Mouse (Mus musculus): ENCODE measurements around the gene Zbed4.
"Not testable (repeated sequence)": the region's sequence is repeated elsewhere in the genome, so short reads cannot be mapped to it uniquely, and the experiment has no call there.

Gene Zbed4

GRCm38 (mm10) chr15:88810369-88810768, 58.9 kb downstream of the Zbed4 start:
- DNase-seq (ENCODE audit: low spot score): no peak

GRCm38 (mm10) chr15:88813262-88813661, 61.8 kb downstream of the Zbed4 start:
- DNase-seq (ENCODE audit: low spot score): no peak

DNA sequence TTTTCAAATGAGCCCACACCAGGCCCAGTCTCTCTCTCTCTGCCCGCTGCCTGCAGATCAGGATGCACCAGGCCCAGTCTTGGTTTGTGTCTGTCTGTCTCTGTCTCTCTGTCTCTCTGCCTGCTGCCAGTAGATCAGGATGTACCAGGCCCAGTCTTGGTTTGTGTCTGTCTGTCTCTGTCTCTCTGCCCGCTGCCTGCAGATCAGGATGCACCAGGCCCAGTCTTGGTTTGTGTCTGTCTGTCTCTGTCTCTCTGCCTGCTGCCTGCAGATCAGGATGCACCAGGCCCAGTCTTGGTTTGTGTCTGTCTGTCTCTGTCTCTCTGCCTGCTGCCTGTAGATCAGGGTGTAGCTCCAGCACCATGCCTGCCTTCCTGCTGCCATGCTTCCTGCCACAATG, 62.4 kb downstream of the Zbed4 start:
- not testable (repeated sequence) for DNase-seq (ENCODE audit: low spot score)

GRCm38 (mm10) chr15:88814411-88815047, 63.1 kb downstream of the Zbed4 start:
- DNase-seq (ENCODE audit: low spot score): no peak

- DNase-seq (ENCODE audit: low spot score): no peak
Observed at GRCm38 (mm10) chr15:88815196-88815700, 63.8 kb downstream of the Zbed4 start.

- DNase-seq (ENCODE audit: low spot score): peak; percentile 100
Observed at GRCm38 (mm10) chr15:88819026-88819905, 67.8 kb downstream of the Zbed4 start, which contains the start of the genes Alg12 and Creld2. Alg12 (minus strand) TSS chr15:88819318. Creld2 (plus strand) TSS chr15:88819646.

- no peak for DNase-seq (ENCODE audit: low spot score)
Observed at GRCm38 (mm10) chr15:88819906-88820303, 68.4 kb downstream of the Zbed4 start.

DNA sequence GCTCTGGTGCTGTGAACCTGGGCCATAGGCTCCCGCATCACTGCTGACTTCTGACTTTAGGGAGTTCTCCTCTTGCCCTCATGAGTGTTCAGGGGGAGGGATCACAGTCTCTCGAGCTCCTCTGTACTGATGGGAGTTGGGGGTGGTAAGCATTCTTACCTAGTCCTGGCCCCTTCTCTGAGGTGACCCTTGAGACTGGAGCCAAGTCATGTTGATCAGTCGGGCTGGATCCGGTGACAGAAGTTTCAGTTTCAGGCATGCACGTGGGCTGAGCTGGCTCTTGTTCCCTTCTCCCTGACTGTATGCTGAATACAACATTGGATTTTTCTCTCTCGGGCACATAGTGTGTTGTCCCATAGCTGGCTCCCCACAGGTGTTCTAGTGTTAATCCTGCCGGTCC, 69.9 kb downstream of the Zbed4 start:
- no peak for DNase-seq (ENCODE audit: low spot score)

DNA sequence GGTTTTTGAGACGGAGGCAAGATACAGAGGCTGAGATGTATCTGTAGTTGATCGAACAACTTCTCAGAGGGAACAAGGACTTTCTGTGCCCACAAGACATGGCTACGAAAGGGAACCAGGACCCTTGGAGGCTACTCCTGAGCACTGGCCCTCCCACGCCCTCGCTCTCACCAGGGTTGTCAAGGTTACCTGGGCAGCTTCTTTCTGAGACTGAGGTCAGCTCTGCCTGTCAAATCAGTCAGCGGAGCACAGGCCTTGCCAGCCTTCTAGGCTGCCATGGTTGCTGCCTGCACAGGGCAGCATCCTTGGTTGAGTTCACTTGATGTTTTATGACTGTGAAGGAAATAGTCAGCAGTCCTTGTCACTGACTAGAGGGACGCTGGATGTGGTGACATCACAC, 71.1 kb downstream of the Zbed4 start:
- DNase-seq (ENCODE audit: low spot score): no peak

DNA sequence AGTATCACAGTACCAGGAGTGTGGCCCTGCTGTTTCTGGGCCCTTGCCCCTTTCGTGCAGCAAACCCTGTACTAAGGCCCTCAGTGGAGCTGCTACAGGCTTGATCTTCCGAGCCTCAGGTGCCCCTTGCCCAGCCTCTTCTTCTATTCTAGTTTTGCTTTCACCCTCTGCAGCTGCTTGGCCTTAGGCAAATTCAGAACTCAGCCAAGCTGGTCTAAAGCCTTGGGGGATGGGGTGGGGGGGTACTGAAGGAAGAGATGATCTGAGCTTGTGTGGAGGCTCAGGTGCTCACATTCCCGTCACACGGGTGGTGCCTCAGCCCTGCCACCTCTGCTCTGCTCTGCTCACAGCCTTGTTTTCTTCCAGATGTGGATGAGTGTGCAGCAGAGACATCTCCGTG, 71.9 kb downstream of the Zbed4 start:
- no peak for DNase-seq (ENCODE audit: low spot score)

GRCm38 (mm10) chr15:88827466-88827865, 76.0 kb downstream of the Zbed4 start:
- no peak for DNase-seq (ENCODE audit: low spot score)

GRCm38 (mm10) chr15:88827991-88828799, 76.7 kb downstream of the Zbed4 start:
- DNase-seq (ENCODE audit: low spot score): peak; percentile 36

DNA sequence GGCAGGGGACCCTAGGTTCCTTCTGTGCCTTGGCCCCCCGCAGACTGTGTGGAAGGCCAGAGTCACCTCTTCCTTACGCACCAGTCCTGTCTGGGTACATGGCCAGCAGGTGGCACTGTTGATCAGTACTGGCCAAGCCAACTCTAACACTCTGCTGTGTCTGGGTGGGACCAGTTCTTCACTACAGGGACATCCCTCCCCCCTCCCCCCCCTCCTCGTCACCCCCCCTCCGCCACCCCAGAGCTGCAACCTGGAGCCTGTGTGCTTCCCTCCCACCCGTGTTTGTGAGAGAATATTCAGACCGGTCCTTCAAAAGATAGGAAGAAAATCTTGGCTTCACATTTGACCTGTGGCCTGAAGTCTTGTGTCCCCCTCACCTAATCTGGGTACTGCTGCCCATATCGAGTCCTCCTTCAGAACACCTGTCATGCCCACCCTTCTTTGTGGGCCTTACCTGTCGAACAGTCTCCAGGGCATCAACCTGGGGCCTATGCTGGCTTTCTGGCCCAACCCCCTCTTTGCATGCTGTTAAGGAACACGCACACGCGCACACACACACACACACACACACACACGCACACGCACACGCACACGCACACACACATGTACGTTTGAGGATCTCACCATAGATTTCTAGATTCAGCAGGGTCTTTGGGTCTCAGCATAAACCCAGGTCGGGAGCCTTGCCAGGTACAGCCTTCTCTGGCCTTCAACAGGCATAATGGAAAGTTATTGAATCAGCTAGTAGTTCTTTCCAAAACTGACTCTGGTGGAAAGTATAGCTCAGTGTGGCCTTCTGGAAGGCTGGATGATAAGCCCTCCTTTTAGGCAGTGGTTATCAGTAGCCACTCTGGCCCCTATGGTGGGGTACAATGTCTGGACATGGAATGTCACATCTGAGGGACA, 77.6 kb downstream of the Zbed4 start:
- DNase-seq (ENCODE audit: low spot score): peak; percentile 80

DNA sequence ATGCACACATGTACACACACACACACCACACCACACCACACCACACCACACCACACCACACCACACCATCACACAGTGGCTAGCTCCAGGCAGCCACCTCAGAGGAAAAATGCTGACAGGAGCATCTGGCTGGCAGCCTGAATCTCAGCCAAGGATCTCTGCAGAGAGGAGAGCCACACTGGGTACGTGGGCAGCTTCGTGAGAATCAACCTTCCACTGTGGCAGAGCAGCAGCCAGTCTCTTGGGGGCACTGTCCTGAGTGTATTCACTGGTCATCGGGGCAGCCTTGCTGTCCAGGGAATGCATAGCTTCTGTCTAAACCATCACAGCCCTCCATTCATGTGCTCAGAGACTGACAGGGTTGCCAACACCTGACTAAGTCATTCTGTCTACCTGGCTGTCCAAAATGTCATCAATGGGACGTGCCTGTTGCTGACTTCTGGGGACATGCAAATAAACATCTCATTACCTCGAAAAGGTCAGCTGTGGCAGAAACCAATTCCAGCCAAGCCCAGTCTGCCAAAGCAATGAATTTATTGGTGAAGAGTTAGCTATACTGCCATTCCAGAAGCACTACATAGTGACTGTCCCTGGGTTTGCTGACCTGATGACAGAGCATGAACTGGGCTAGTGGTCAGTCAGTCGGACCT, 78.5 kb downstream of the Zbed4 start:
- no peak for DNase-seq (ENCODE audit: low spot score)

GRCm38 (mm10) chr15:88830696-88831095, 79.2 kb downstream of the Zbed4 start:
- no peak for DNase-seq (ENCODE audit: low spot score)

GRCm38 (mm10) chr15:88831482-88831881, 80.0 kb downstream of the Zbed4 start:
- DNase-seq (ENCODE audit: low spot score): no peak

DNA sequence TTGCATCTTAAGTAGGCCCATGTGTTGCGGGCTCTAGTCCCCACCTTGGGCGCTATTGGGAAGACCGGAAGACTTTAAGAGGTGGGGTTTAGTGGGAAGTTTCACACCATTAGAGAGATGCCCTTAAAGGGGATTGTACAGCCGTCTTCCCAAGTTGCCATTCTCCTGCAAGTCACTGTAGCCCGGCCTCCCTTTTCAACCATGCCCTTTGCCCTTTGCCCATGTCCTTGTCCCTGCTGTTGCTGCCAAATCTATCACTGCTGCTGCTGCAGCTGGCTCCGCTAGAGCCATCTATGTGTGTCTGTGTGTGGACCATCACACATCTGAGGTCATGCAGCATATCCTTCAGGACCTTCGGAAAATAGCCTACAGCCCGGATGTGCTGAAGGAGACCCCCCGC, 81.1 kb downstream of the Zbed4 start:
- no peak for DNase-seq (ENCODE audit: low spot score)

Measured in T-cell, adult 2 months (primary cell).